Mouse (Mus musculus) C2C12 (cell line): ENCODE results near the gene Gm5127. TPM values are rescaled to one million over a fixed set of nuclear protein-coding genes. Genes with fewer than 3 reads are reported as not detected.

Experiments used
- H3K27me3 ChIP-seq: one replicate; pipeline ENCODE4 v1.6.1; 2011; ENCODE audit not compliant: control insufficient read depth, insufficient read depth, insufficient read length
- H3K36me3 ChIP-seq: one replicate; pipeline ENCODE4 v1.6.1; 2011; ENCODE audit not compliant: control insufficient read depth, insufficient read depth
- H3K4me3 ChIP-seq: one replicate; pipeline ENCODE4 v1.5.1; 2011; ENCODE audit warnings: mild to moderate bottlenecking, control low read depth; ENCODE audit not compliant: poor library complexity, insufficient read depth, severe bottlenecking
- H3K79me2 ChIP-seq: one replicate; pipeline ENCODE4 v1.6.1; 2011; ENCODE audit not compliant: control insufficient read depth, insufficient read depth
- H3K79me3 ChIP-seq: one replicate; pipeline ENCODE4 v1.6.1; 2011; ENCODE audit warnings: low read depth, control low read depth
- H3ac ChIP-seq: one replicate; pipeline ENCODE3; 2011; ENCODE audit warnings: low read depth; ENCODE audit not compliant: control insufficient read depth, insufficient read length
- CEBPB ChIP-seq: IDR thresholded peaks from one replicate; pipeline ENCODE4 v1.6.1; 2011; ENCODE audit warnings: low read depth, mild to moderate bottlenecking, control low read depth, moderate library complexity
- CTCF ChIP-seq: IDR thresholded peaks from one replicate; pipeline ENCODE4 v1.5.1; 2011; ENCODE audit not compliant: control insufficient read depth, insufficient read depth, insufficient read length
- FOSL1 ChIP-seq: IDR thresholded peaks from one replicate; pipeline ENCODE4 v1.8.0; 2011; ENCODE audit warnings: mild to moderate bottlenecking, low read length; ENCODE audit not compliant: poor library complexity, insufficient read depth, severe bottlenecking
- MAX ChIP-seq: IDR thresholded peaks from one replicate; pipeline ENCODE4 v1.6.1; 2011; ENCODE audit warnings: mild to moderate bottlenecking, control low read depth
- MYOD1 ChIP-seq: IDR thresholded peaks from one replicate; pipeline ENCODE4 v1.6.1; 2011; ENCODE audit warnings: low read depth; ENCODE audit not compliant: control insufficient read depth, insufficient read length
- MYOG ChIP-seq: IDR thresholded peaks from one replicate; pipeline ENCODE4 v1.6.1; 2011; ENCODE audit not compliant: control insufficient read depth, insufficient read length; ENCODE audit errors: extremely low read depth
- USF1 ChIP-seq: IDR thresholded peaks from one replicate; pipeline ENCODE4 v1.6.1; 2011; ENCODE audit warnings: low read depth, mild to moderate bottlenecking, control low read depth, moderate library complexity
- polyA plus RNA-seq: library from polyadenylated mRNA; unstranded; fragments of >200 nt; fragmentation: generic; extraction: Trizol; gene quantifications from one replicate; pipeline ENCODE4 v1.2.1, GENCODE M21; 2012; ENCODE audit warnings: missing spikeins

The Gm5127 gene
- polyA plus RNA-seq, 1 experiment = not detected

DNA sequence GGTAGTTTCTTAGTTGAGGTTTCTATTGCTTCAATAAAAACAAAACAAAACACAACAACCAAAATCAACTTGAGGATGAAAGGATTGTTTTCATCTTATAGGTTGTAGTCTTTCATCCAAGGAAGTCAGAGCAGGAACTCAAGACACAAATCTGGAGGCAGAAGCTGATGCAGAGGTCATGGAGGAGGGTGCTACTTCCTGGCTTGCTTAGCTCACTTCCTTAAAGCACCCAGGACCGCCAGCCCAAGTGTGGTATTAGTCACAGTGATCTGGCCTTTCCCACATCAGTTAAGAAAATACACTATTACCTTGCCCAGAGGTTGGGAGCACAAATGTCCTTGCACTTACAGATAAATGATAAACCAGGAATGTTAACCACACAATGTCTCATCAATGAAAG is 45.5 kb downstream of the Gm5127 start:
- TF ChIP-seq CTCF (no peak), FOSL1 (no peak), MYOG (no peak)
- no peaks in the 10 kb centered on the region for H3K79me2 ChIP-seq
- H3K27me3 ChIP-seq = no peaks in the 10 kb centered on the region
- no peak overlapping the region for H3ac ChIP-seq
- no peaks in the 10 kb centered on the region for H3K36me3 ChIP-seq
- no peaks in the 10 kb centered on the region for H3K79me3 ChIP-seq
- no peak overlapping the region for H3K4me3 ChIP-seq

DNA sequence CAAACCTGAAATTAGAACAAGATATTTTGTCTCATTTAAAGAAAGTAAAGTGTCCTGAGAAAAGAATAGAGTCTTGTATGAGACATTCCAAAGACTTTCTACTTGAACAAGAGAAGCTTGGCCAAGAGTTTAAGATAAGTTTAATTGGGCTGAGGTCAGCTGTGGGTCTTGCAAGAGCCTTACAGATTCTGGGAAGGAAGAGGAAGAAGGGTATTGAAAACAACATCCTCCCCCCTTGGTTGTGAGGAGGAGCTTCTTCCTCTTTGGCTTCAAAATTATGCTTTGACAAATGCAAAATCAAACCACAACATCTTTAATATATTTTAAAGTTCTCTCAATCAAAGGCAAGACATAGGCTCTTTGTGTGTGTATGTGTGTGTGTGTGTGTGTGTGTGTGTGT is 50.6 kb downstream of the Gm5127 start:
- H3ac ChIP-seq = no peak overlapping the region
- TF ChIP-seq CTCF = no peak
- no peak for TF ChIP-seq USF1
- TF ChIP-seq MYOG = no peak
- no peak for TF ChIP-seq MAX
- no peak for TF ChIP-seq CEBPB
- no peak for TF ChIP-seq MYOD1
- H3K36me3 ChIP-seq = no peaks in the 10 kb centered on the region
- no peaks in the 10 kb centered on the region for H3K79me3 ChIP-seq
- H3K27me3 ChIP-seq = no peaks in the 10 kb centered on the region
- H3K79me2 ChIP-seq = no peaks in the 10 kb centered on the region
- H3K4me3 ChIP-seq = no peak overlapping the region

DNA sequence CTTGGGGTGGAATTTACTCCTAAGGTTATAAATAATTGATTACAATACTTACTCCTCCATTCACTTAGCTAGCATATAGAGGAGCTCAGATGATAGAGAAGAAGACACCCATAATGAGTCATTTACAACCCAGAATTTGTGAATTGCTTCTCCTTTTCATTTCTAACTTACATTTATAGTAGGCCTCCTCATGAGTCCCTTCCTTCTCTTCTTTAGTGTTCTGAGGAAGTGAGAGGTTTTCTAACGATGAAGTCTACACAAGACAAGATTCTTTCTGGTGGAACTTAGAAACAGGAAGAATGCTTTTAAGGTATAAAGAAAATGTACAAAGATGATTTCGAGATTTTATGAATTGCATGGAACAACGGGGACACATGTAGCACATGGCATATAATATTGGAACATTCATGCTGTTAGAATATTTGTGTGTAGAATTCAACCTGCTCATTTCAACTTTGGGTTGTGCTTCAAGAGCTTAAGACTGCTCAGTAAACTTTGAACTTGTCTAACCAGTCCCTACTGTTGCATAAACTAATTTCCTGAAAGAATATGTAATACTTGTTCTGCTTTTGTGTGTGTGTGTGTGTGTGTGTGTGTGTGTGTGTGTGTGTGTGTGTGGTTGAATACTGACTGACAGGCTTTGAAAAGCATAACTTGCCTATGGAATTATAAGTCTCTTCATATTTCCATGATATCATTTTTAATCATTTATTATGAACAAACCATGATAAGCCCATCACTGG is 52.0 kb downstream of the Gm5127 start:
- no peaks in the 10 kb centered on the region for H3K79me3 ChIP-seq
- no peaks in the 10 kb centered on the region for H3K79me2 ChIP-seq
- no peak overlapping the region for H3K4me3 ChIP-seq
- no peak overlapping the region for H3ac ChIP-seq
- no peaks in the 10 kb centered on the region for H3K27me3 ChIP-seq
- no peaks in the 10 kb centered on the region for H3K36me3 ChIP-seq
- no peak for TF ChIP-seq MYOG
- TF ChIP-seq MYOD1 = no peak
- TF ChIP-seq MAX = no peak
- TF ChIP-seq CTCF = no peak
- TF ChIP-seq FOSL1 = no peak
- no peak for TF ChIP-seq USF1
- no peak for TF ChIP-seq CEBPB

DNA sequence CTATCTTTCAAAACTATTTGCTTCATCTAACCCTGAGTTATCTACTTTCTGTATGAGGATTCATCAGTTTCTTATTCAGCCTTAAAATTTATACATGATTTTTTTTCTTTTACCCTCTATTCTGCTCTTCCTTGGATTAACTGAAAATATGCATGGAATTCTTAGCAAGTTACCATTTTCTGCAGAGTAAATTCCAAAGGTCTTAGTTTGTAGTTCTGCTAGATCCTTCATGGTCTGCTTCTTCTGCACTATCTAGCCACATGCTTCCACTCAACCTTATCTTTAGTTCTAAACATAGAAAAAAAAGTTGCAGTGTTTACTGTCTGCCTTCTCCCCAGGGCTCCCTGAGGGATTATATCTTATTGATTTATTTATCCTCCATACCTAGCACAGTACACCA is 79.1 kb downstream of the Gm5127 start:
- Histone ChIP-seq H3K79me3 (no peaks in the 10 kb centered on the region), H3K27me3 (no peaks in the 10 kb centered on the region), H3K79me2 (no peaks in the 10 kb centered on the region), H3ac (no peak overlapping the region), H3K4me3 (no peak overlapping the region), H3K36me3 (no peaks in the 10 kb centered on the region)
- TF ChIP-seq CTCF = no peak
- no peak for TF ChIP-seq USF1
- no peak for TF ChIP-seq FOSL1
- TF ChIP-seq MAX = no peak
- no peak for TF ChIP-seq MYOG
- no peak for TF ChIP-seq MYOD1
- TF ChIP-seq CEBPB = no peak

DNA sequence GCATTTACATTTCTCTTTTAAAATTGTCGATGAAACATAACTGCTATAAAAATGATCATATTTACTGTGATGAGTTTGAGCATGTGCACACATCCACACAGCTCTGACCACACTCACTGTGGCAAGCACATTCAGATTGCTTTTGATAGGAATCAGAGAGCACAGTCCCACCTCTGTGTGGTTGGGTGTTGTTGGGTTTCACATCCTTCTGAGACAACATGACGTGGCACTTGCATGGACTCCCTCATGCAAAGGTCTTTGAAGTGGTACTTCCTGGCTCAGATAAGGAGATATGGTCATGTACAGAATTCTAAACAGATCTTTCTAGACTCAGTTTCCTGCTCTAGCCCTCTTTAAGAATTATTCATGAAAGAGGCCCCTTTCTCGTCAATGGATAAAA is 121.6 kb downstream of the Gm5127 start:
- Histone ChIP-seq H3ac (no peak overlapping the region), H3K36me3 (no peaks in the 10 kb centered on the region), H3K79me2 (no peaks in the 10 kb centered on the region), H3K4me3 (no peak overlapping the region), H3K27me3 (no peaks in the 10 kb centered on the region), H3K79me3 (no peaks in the 10 kb centered on the region)
- TF ChIP-seq USF1 (no peak), MYOG (no peak), FOSL1 (no peak), CEBPB (no peak), MYOD1 (no peak), MAX (no peak), CTCF (no peak)

DNA sequence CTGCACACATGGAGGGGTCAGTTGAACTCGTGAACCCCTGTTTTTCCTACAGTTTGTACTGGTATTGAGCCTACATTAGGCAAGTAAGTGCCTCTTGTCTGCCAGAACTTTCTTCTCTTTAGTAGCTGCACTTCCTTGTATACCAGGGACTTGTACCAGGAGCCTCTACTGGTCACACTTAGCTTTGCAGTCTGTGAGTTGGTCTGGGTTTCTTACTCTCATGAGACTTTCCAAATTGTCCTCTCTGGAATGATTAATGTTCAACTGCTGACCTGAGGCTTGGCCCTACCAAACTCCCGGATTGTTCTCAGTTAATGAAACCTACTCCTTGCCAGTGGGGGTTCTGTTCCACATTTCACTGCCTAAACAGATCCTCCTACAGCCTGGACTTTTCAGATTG is 134.2 kb downstream of the Gm5127 start:
- H3K36me3 ChIP-seq = no peaks in the 10 kb centered on the region
- H3K79me2 ChIP-seq = no peaks in the 10 kb centered on the region
- H3K79me3 ChIP-seq = no peaks in the 10 kb centered on the region
- no peak overlapping the region for H3K4me3 ChIP-seq
- no peak overlapping the region for H3ac ChIP-seq
- H3K27me3 ChIP-seq = no peaks in the 10 kb centered on the region
- no peak for TF ChIP-seq MAX
- TF ChIP-seq FOSL1 = no peak
- no peak for TF ChIP-seq MYOG
- TF ChIP-seq CTCF = no peak
- TF ChIP-seq CEBPB = no peak
